Mouse (Mus musculus) liver, adult 10 weeks (tissue): ENCODE results near the gene Zfp143. TPM values are rescaled to one million over a fixed set of nuclear protein-coding genes. Genes with fewer than 3 reads are reported as not detected.

Experiments
- polyA plus RNA-seq: library from polyadenylated mRNA; stranded (reverse); fragments of 350-450 nt; fragmentation: Illumina TruSeq; extraction: RNeasy Lipid Tissue Mini Kit (QIAGEN cat#74804); gene quantifications from one replicate; pipeline ENCODE4 v1.2.3, GENCODE M21; 2014; ENCODE audit warnings: low read depth, low replicate concordance

Zfp143 gene
- 7.6 TPM for polyA plus RNA-seq

GRCm38 (mm10) chr7:110061199-110061751 lies at the start of gene Zfp143:
TSS of gene Zfp143 (plus strand) at chr7:110061217.

DNA sequence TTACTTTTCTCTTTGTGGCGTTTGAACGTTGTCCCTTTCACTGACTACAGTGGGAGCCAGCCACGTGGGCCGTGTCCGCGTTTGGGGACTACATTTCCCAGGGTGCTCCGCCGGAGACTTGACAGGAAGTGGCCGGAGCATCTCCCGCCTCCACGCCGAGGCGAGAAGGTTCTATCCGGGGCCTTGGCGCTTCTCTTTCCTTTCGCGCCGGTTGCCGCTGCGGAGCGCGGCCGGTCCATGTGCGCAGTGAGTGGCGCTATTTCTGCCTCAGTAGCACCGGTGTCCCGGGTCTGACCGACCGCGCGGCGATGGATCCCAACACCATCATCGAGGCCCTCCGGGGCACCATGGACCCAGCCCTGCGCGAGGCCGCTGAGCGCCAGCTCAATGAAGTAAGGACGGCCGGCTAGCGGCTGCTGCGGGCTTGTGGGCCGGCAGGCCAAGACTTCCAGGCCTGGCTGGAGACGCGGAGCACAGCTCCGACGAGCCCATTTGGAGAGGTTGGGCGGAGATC lies 42.8 kb upstream of the Zfp143 start, which contains the start of gene Ipo7:
Ipo7 (plus strand) TSS at position 158 of the 514 bp plus-strand sequence.

DNA sequence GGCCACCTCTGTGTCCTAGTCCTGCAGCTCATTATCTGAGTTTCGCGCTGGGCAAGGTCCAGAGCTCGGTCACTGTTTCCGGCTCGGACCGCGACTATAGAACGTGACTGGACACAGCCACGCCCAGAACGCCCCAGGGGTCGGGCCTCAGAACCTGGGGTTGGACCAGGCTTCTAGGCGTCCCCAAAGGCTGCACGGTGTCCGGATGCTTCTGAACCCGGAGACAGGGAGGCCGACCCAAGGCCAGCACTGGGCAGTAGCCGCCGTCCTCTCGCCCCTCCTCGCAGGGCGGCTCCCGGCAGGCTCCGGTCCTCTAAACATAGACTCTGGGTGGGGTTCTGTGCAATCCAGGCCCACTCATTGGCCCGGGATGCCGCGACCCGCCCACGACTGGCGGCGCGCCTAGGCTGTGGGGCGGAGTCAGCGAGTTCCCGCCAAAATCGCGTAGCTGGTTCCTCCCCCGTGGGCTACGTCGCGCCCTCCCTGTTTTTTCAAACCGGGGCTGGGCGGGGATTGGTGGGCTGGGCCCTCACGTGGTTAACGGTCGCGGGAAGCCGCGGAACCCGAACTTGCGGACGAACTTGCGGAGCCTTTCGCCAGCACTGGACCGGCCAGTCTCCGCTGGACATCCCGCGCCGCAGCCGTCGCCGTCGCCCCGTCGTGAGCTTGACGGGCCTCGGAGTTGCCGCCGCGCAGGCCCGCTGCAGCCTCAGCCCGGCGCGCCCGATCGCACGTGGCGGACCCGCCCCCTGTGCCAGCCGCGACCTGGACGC lies 60.7 kb downstream of the Zfp143 start, which contains the start of gene Wee1:
Wee1 (plus strand) TSS at position 531 of the 773 bp plus-strand sequence.

Other genes starting within 250 kb of the Zfp143 start
- gene Scube2, start 195.5 kb upstream of the Zfp143 start, polyA plus RNA-seq: not detected
- gene Dennd5a, start 100.7 kb upstream of the Zfp143 start, polyA plus RNA-seq: 18.1 TPM
- 64.7 TPM for gene Tmem41b, start 74.3 kb upstream of the Zfp143 start, polyA plus RNA-seq
- 117 TPM for gene Ipo7, start 42.9 kb upstream of the Zfp143 start, polyA plus RNA-seq
- 3.4 TPM for gene Wee1, start 60.8 kb downstream of the Zfp143 start, polyA plus RNA-seq
- gene Swap70, start 160.5 kb downstream of the Zfp143 start, polyA plus RNA-seq: 6.4 TPM